Mouse (Mus musculus): Measurements from ENCODE around the gene Mtor. TPM values are rescaled to one million over a fixed set of nuclear protein-coding genes. Genes with fewer than 3 reads are reported as not detected.

Mtor gene
- polyA plus RNA-seq, 1 experiment from 2014 or later, result 15.2 TPM

GRCm38 (mm10) chr4:148602357-148603120 is 154.1 kb downstream of the Mtor start, which contains the start of gene Masp2:
Gene Masp2 (plus strand): TSS chr4:148602554.
- WGBS, result 83% methylated on average over 14 of the region's 14 CpGs

GRCm38 (mm10) chr4:148603376-148604139 is 155.1 kb downstream of the Mtor start:
- Histone ChIP-seq H3K36me3 (ENCODE audit: control insufficient read depth, insufficient read depth, low read length) (peaks cover 4% of the 10 kb centered on the region; the same call in 1 of the 2 replicates), H3K27me3 (ENCODE audit: control insufficient read depth, insufficient read depth, low read length) (no peaks in the 10 kb centered on the region), H3K4me3 (replicated peaks; ENCODE audit: low read length) (no peak overlapping the region), H3K9ac (ENCODE audit: low read length) (no peak overlapping the region), H3K9me3 (replicated peaks; ENCODE audit: control insufficient read depth, low read length) (no peaks in the 10 kb centered on the region; the same call in 1 of the 2 replicates), H3K27ac (ENCODE audit: low read length) (peak overlapping the region; percentile 58; the same call in 1 of the 2 replicates), H3K4me2 (ENCODE audit: low read depth, low read length) (no peak overlapping the region), H3K4me1 (ENCODE audit: control insufficient read depth, insufficient read depth, low read length) (no peaks in the 10 kb centered on the region)
- ATAC-seq (ENCODE audit: insufficient read depth, low FRiP score), result peak; percentile 22; the same call in 1 of the 2 replicates
- WGBS, result 68% methylated on average over 10 of the region's 10 CpGs

More at GRCm38 (mm10) chr4:148602357-148603120, 154.1 kb downstream of the Mtor start, which contains the start of gene Masp2:
- no peaks in the 10 kb centered on the region; the same call in 1 of the 2 replicates for H3K9me3 ChIP-seq (replicated peaks; ENCODE audit: control insufficient read depth, low read length)
- H3K9ac ChIP-seq (ENCODE audit: low read length), result no peak within 1 kb of the TSS
- ATAC-seq (ENCODE audit: insufficient read depth, low FRiP score), result no peak
- H3K36me3 ChIP-seq (ENCODE audit: control insufficient read depth, insufficient read depth, low read length), result peaks cover 10% of the 10 kb centered on the region; the same call in 1 of the 2 replicates
- H3K4me3 ChIP-seq (replicated peaks; ENCODE audit: low read length), result no peak within 1 kb of the TSS
- H3K27me3 ChIP-seq (ENCODE audit: control insufficient read depth, insufficient read depth, low read length), result no peaks in the 10 kb centered on the region
- no peaks in the 10 kb centered on the region for H3K4me1 ChIP-seq (ENCODE audit: control insufficient read depth, insufficient read depth, low read length)
- H3K4me2 ChIP-seq (ENCODE audit: low read depth, low read length), result no peak within 1 kb of the TSS
- no peak within 1 kb of the TSS for H3K27ac ChIP-seq (ENCODE audit: low read length)

GRCm38 (mm10) chr4:148604141-148604540 is 155.7 kb downstream of the Mtor start:
- ATAC-seq (ENCODE audit: insufficient read depth, low FRiP score), result peak; percentile 23; the same call in 1 of the 2 replicates
- H3K27ac ChIP-seq (ENCODE audit: low read length), result peak overlapping the region; percentile 58; the same call in 1 of the 2 replicates
- 69% methylated on average over 7 of the region's 7 CpGs for WGBS

GRCm38 (mm10) chr4:148604541-148605165 is 156.2 kb downstream of the Mtor start:
- no peak overlapping the region for H3K4me3 ChIP-seq (replicated peaks; ENCODE audit: low read length)
- H3K4me2 ChIP-seq (ENCODE audit: low read depth, low read length), result no peak overlapping the region
- H3K4me1 ChIP-seq (ENCODE audit: control insufficient read depth, insufficient read depth, low read length), result no peaks in the 10 kb centered on the region
- no peak overlapping the region for H3K9ac ChIP-seq (ENCODE audit: low read length)
- no peaks in the 10 kb centered on the region for H3K27me3 ChIP-seq (ENCODE audit: control insufficient read depth, insufficient read depth, low read length)
- no peak overlapping the region for H3K27ac ChIP-seq (ENCODE audit: low read length)
- WGBS, result 89% methylated on average over 3 of the region's 3 CpGs
- H3K36me3 ChIP-seq (ENCODE audit: control insufficient read depth, insufficient read depth, low read length), result no peaks in the 10 kb centered on the region
- peak; percentile 59; the same call in 1 of the 2 replicates for ATAC-seq (ENCODE audit: insufficient read depth, low FRiP score)
- H3K9me3 ChIP-seq (replicated peaks; ENCODE audit: control insufficient read depth, low read length), result no peaks in the 10 kb centered on the region

More at GRCm38 (mm10) chr4:148604141-148604540, 155.7 kb downstream of the Mtor start:
- Histone ChIP-seq H3K27me3 (ENCODE audit: control insufficient read depth, insufficient read depth, low read length) (no peaks in the 10 kb centered on the region), H3K36me3 (ENCODE audit: control insufficient read depth, insufficient read depth, low read length) (no peaks in the 10 kb centered on the region), H3K4me2 (ENCODE audit: low read depth, low read length) (no peak overlapping the region), H3K4me1 (ENCODE audit: control insufficient read depth, insufficient read depth, low read length) (no peaks in the 10 kb centered on the region), H3K9ac (ENCODE audit: low read length) (no peak overlapping the region), H3K9me3 (replicated peaks; ENCODE audit: control insufficient read depth, low read length) (no peaks in the 10 kb centered on the region; the same call in 1 of the 2 replicates), H3K4me3 (replicated peaks; ENCODE audit: low read length) (no peak overlapping the region)

Other genes starting within 250 kb of the Mtor start
- gene Disp3, start 160.6 kb upstream of the Mtor start, polyA plus RNA-seq (2015; fragmentation: Nextera tagmentation; extraction: Ambion mirVana), result 0.12 and 0.19 TPM in 2 replicates
- gene Ubiad1, start 3.8 kb upstream of the Mtor start, polyA plus RNA-seq (2015; fragmentation: Nextera tagmentation; extraction: Ambion mirVana), result 20.0 and 23.7 TPM in 2 replicates
- gene Angptl7, start 51.8 kb downstream of the Mtor start, polyA plus RNA-seq (2015; fragmentation: Nextera tagmentation; extraction: Ambion mirVana), result 6.5 and 7.4 TPM in 2 replicates
- 76.3 and 77.1 TPM in 2 replicates for gene Exosc10, start 109.8 kb downstream of the Mtor start, polyA plus RNA-seq (2015; fragmentation: Nextera tagmentation; extraction: Ambion mirVana)
- gene Srm, start 142.9 kb downstream of the Mtor start, polyA plus RNA-seq (2015; fragmentation: Nextera tagmentation; extraction: Ambion mirVana), result 165 and 166 TPM in 2 replicates
- 1.4 and 1.8 TPM in 2 replicates for gene Masp2, start 153.9 kb downstream of the Mtor start, polyA plus RNA-seq (2015; fragmentation: Nextera tagmentation; extraction: Ambion mirVana)
- gene Tardbp, start 178.4 kb downstream of the Mtor start, polyA plus RNA-seq (2015; fragmentation: Nextera tagmentation; extraction: Ambion mirVana), result 284 and 286 TPM in 2 replicates
- gene Gm572, start 194.7 kb downstream of the Mtor start, polyA plus RNA-seq (2015; fragmentation: Nextera tagmentation; extraction: Ambion mirVana), result 0.09 TPM in 1 of 2 replicates, not detected in the other

All from stomach, embryonic 16.5 days (tissue).